Mouse (Mus musculus) C2C12 (cell line): ENCODE data around the gene Rpl13.

Experiments used
- CEBPB ChIP-seq: IDR thresholded peaks from one replicate; pipeline ENCODE4 v1.6.1; 2011; ENCODE audit warnings: low read depth, mild to moderate bottlenecking, control low read depth, moderate library complexity
- CTCF ChIP-seq: IDR thresholded peaks from one replicate; pipeline ENCODE4 v1.5.1; 2011; ENCODE audit not compliant: control insufficient read depth, insufficient read depth, insufficient read length
- FOSL1 ChIP-seq: IDR thresholded peaks from one replicate; pipeline ENCODE4 v1.8.0; 2011; ENCODE audit warnings: mild to moderate bottlenecking, low read length; ENCODE audit not compliant: poor library complexity, insufficient read depth, severe bottlenecking
- MAX ChIP-seq: IDR thresholded peaks from one replicate; pipeline ENCODE4 v1.6.1; 2011; ENCODE audit warnings: mild to moderate bottlenecking, control low read depth
- MYOD1 ChIP-seq: IDR thresholded peaks from one replicate; pipeline ENCODE4 v1.6.1; 2011; ENCODE audit warnings: low read depth; ENCODE audit not compliant: control insufficient read depth, insufficient read length
- MYOG ChIP-seq: IDR thresholded peaks from one replicate; pipeline ENCODE4 v1.6.1; 2011; ENCODE audit not compliant: control insufficient read depth, insufficient read length; ENCODE audit errors: extremely low read depth
- USF1 ChIP-seq: IDR thresholded peaks from one replicate; pipeline ENCODE4 v1.6.1; 2011; ENCODE audit warnings: low read depth, mild to moderate bottlenecking, control low read depth, moderate library complexity

DNA sequence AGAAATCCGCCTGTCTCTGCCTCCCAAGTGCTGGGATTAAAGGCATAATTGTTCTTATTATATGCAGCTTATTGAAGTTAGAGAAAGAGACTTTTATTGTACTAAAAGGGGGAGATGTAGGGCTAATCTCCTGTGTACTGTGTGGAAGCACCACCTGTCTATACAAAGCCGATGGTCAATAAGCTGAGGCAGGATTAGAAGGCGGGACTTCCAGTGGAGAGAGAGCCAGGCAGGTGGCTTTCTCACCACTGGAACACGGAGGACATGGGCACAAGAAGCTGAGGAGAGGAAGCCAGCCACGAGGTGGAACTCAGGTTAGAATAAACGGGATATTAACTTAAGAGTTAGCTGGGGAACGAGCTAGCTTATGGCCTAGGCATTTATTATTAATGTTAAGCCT lies 39.4 kb upstream of the Rpl13 start, which contains the start of gene Spg7:
- no peak for TF ChIP-seq MYOD1
- no peak for TF ChIP-seq CTCF
- no peak for TF ChIP-seq CEBPB
- no peak for TF ChIP-seq FOSL1
- TF ChIP-seq MAX: no peak
- no peak for TF ChIP-seq MYOG
- TF ChIP-seq USF1: no peak
